Mouse (Mus musculus): Measurements from ENCODE around the gene Klf1. TPM values are rescaled to one million over a fixed set of nuclear protein-coding genes. Genes with fewer than 3 reads are reported as not detected.

Klf1 gene
- polyA plus RNA-seq (2012; rRNA removed), result 0.23 and 0.28 TPM in 2 replicates

GRCm38 (mm10) chr8:84901752-84902151 is at the start of gene Klf1:
Gene Klf1, plus strand, starts transcription at chr8:84901928.

GRCm38 (mm10) chr8:84856864-84857441 is 44.8 kb upstream of the Klf1 start, which contains the start of gene Farsa:
Gene Farsa, plus strand, starts transcription at chr8:84856989.

DNA sequence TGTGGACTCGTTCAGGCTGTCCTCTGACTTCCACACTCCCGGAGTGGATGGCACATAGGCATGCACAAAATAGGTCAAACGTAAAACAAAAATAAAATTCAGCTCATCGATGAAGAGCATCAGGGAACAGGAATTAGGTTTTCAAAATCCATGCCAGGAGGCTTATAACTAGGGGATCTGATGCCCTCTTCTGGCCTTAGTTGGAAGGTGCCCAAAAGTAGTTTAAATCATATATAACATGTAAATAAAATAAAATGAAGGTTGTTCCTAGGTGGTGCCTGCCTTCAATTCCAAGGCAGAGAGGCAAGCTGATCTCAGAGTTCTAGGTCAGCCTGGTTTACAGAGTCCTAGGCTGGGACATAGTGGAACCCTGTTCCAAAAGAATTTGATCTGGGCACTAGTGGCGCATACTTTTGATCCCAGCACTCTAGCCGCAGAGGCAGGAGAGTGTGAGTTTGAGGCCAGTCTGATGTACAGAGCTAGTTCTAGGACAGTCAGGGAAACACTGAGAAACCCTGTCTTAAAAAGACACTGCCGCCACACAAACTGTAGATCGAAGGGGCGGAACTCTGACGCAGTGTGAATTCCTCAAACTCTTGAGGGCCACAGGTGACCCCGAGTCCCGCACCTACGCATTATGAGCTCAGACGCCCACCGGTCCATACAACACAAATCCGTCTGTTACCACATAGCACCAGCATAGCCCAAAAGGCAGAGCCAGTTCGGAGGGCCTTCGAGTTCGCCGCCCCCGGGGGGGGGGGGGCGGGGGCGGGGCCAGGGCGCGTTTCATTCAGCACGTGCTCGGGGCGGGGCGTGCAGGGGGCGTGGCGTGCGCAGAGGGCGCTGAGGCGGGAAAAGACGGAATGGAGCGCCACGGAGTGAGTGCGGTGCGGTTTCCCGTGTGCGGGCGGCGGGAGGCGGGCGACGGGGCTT is 30.1 kb upstream of the Klf1 start, which contains the start of gene Syce2:
Syce2 (plus strand) TSS at position 736 of the 933 bp plus-strand sequence.

GRCm38 (mm10) chr8:84893709-84894134 is 8.0 kb upstream of the Klf1 start, which contains the start of gene Gcdh:
Gene Gcdh, minus strand, starts transcription at chr8:84893921.

GRCm38 (mm10) chr8:84908421-84909161 is 6.9 kb downstream of the Klf1 start, which contains the start of gene Dnase2a:
Gene Dnase2a, plus strand, starts transcription at chr8:84908560.

GRCm38 (mm10) chr8:84936962-84937546 is 35.3 kb downstream of the Klf1 start, which contains the start of gene Mast1:
Gene Mast1, minus strand, starts transcription at chr8:84937359.

DNA sequence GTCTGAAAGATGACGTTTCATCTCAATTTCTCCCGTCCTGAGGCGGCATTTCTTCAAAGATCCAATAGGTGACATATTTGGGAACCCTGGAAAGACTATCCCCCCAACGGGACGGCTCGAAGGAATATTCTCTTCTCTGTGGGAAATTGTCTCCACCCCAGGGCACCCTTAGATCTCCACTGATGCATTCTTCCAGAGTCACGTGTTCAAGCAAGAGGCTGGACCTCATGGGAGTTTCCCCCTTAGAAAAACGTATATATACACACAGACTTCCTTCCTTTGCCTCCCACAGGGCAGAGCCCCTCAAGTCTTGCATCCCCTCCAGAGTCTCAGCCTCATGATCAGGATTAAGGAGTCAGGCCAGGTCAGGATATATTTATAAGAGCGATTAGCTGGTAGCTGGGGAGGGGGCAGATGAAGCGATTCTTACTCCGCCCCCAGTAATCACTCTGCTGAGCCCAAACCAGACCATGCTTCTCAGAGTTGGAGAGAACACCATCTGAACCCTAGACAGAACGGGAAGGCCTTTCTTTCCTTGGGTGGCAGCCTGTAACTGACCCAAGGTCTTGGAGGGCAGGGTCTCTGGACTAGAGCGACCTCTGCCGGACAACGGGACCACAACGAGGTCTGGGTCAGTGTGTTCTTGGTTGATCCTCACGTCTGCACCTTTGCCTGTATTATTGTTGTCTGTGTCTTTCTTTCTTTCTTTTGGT is 45.0 kb downstream of the Klf1 start, which contains the start of gene Rtbdn:
Rtbdn (plus strand) TSS at position 464 of the 713 bp plus-strand sequence.

Other genes starting within 250 kb of the Klf1 start
- 43.1 and 48.5 TPM in 2 replicates for gene Ier2, start 239.1 kb upstream of the Klf1 start, polyA plus RNA-seq (2012; rRNA removed)
- gene Trmt1, start 215.6 kb upstream of the Klf1 start, polyA plus RNA-seq (2012; rRNA removed), result 99.2 and 132 TPM in 2 replicates
- gene Nacc1, start 214.1 kb upstream of the Klf1 start, polyA plus RNA-seq (2012; rRNA removed), result 118 and 128 TPM in 2 replicates
- 8.4 and 9.0 TPM in 2 replicates for gene Lyl1, start 200.5 kb upstream of the Klf1 start, polyA plus RNA-seq (2012; rRNA removed)
- gene G430095P16Rik, start 178.9 kb upstream of the Klf1 start, polyA plus RNA-seq (2012; rRNA removed), result 0.29 and 0.59 TPM in 2 replicates
- gene Nfix, start 101.6 kb upstream of the Klf1 start, polyA plus RNA-seq (2012; rRNA removed), result 42.4 and 55.8 TPM in 2 replicates
- 2.1 and 2.9 TPM in 2 replicates for gene Dand5, start 79.1 kb upstream of the Klf1 start, polyA plus RNA-seq (2012; rRNA removed)
- 40.4 and 47.3 TPM in 2 replicates for gene Gadd45gip1, start 70.4 kb upstream of the Klf1 start, polyA plus RNA-seq (2012; rRNA removed)
- gene Rad23a, start 61.3 kb upstream of the Klf1 start, polyA plus RNA-seq (2012; rRNA removed), result 58.2 and 66.6 TPM in 2 replicates
- 162 and 189 TPM in 2 replicates for gene Calr, start 55.0 kb upstream of the Klf1 start, polyA plus RNA-seq (2012; rRNA removed)
- 35.1 TPM in 2 replicates for gene Farsa, start 44.9 kb upstream of the Klf1 start, polyA plus RNA-seq (2012; rRNA removed)
- gene Syce2, start 29.8 kb upstream of the Klf1 start, polyA plus RNA-seq (2012; rRNA removed), result 1.3 and 1.9 TPM in 2 replicates
- gene Gcdh, start 8.0 kb upstream of the Klf1 start, polyA plus RNA-seq (2012; rRNA removed), result 130 and 142 TPM in 2 replicates
- gene Dnase2a, start 6.6 kb downstream of the Klf1 start, polyA plus RNA-seq (2012; rRNA removed), result 13.5 and 17.0 TPM in 2 replicates
- 1.3 and 1.7 TPM in 2 replicates for gene Mast1, start 35.4 kb downstream of the Klf1 start, polyA plus RNA-seq (2012; rRNA removed)
- 0.21 and 0.81 TPM in 2 replicates for gene Rtbdn, start 45.1 kb downstream of the Klf1 start, polyA plus RNA-seq (2012; rRNA removed)
- not detected in 2 replicates for gene Gm49661, start 67.5 kb downstream of the Klf1 start, polyA plus RNA-seq (2012; rRNA removed)
- gene Prdx2, start 67.7 kb downstream of the Klf1 start, polyA plus RNA-seq (2012; rRNA removed), result 119 and 140 TPM in 2 replicates
- gene Rnaseh2a, start 67.8 kb downstream of the Klf1 start, polyA plus RNA-seq (2012; rRNA removed), result 41.0 and 42.0 TPM in 2 replicates
- gene Junb, start 76.8 kb downstream of the Klf1 start, polyA plus RNA-seq (2012; rRNA removed), result 231 and 249 TPM in 2 replicates
- 43.2 and 50.0 TPM in 2 replicates for gene Hook2, start 88.7 kb downstream of the Klf1 start, polyA plus RNA-seq (2012; rRNA removed)
- 96.2 and 105 TPM in 2 replicates for gene Best2, start 112.6 kb downstream of the Klf1 start, polyA plus RNA-seq (2012; rRNA removed)
- 110 TPM in 2 replicates for gene Asna1, start 123.4 kb downstream of the Klf1 start, polyA plus RNA-seq (2012; rRNA removed)
- 108 and 150 TPM in 2 replicates for gene Trir, start 124.9 kb downstream of the Klf1 start, polyA plus RNA-seq (2012; rRNA removed)
- gene Tnpo2, start 135.0 kb downstream of the Klf1 start, polyA plus RNA-seq (2012; rRNA removed), result 53.8 and 59.8 TPM in 2 replicates
- 59.9 and 71.0 TPM in 2 replicates for gene Fbxw9, start 158.1 kb downstream of the Klf1 start, polyA plus RNA-seq (2012; rRNA removed)
- 0.72 TPM in 1 of 2 replicates, not detected in the other for gene Gm5741, start 166.1 kb downstream of the Klf1 start, polyA plus RNA-seq (2012; rRNA removed)
- gene Dhps, start 169.8 kb downstream of the Klf1 start, polyA plus RNA-seq (2012; rRNA removed), result 53.6 and 68.0 TPM in 2 replicates
- gene Wdr83os, start 178.8 kb downstream of the Klf1 start, polyA plus RNA-seq (2012; rRNA removed), result 87.0 and 110 TPM in 2 replicates
- 29.5 and 29.6 TPM in 2 replicates for gene Wdr83, start 179.4 kb downstream of the Klf1 start, polyA plus RNA-seq (2012; rRNA removed)
- gene Man2b1, start 181.3 kb downstream of the Klf1 start, polyA plus RNA-seq (2012; rRNA removed), result 70.9 and 73.4 TPM in 2 replicates
- gene Zfp791, start 221.2 kb downstream of the Klf1 start, polyA plus RNA-seq (2012; rRNA removed), result 0.57 and 1.0 TPM in 2 replicates
- not detected in 2 replicates for gene Cks1brt, start 250.0 kb downstream of the Klf1 start, polyA plus RNA-seq (2012; rRNA removed)